Mouse (Mus musculus) frontal cortex, postnatal 10 days (tissue): ENCODE measurements around the gene Gm4788.
"Not testable (repeated sequence)": the region's sequence is repeated elsewhere in the genome, so short reads cannot be mapped to it uniquely, and the experiment has no call there.

ENCODE experiments used
- DNase-seq, 2 experiments: peaks; one replicate each; pipeline ENCODE4 v3.0.0; 2022; ENCODE audit warnings: low spot score in 2 of 2, mixed read lengths in 1 of 2

The Gm4788 gene

DNA sequence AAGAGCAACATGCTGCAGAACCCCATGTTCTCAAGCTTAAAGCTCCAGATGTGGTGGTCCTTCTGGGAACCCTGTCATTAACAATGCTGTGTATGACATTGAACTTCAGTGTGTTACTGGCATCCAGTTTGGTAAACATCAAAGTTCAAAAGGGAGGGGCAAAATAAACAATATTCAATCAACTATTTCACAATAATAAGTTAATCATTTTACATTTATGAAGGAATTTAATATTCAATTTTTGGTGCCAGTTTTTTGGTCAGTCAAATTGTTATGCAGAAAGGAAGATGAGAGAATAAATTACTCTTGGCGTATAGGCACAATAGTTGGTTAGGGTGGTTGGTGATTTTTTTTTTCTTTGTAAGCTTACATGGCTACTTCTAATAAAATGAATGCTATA is at the start of gene Gm4788:
Gm4788 (minus strand) TSS at position 101 of the 400 bp plus-strand sequence.
- DNase-seq = no peak

DNA sequence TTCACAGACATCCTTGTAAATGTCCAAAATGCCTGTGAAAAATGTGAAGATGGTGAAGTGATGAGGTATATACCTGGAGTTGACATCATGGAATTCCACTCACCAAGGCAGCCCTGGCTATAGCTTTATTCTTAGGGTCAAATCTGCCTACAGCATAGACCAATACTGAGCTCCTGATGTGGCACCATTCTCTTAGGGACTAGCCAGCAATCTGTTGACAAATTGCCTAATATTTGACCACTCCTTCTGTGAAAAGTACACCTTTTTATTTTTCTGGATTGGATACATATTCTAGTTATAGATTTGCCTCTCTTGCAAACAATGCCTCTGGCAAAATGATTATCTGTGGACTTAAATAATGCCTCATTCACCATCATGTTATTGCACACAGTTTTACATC is 27.6 kb upstream of the Gm4788 start:
- no peak for DNase-seq

DNA sequence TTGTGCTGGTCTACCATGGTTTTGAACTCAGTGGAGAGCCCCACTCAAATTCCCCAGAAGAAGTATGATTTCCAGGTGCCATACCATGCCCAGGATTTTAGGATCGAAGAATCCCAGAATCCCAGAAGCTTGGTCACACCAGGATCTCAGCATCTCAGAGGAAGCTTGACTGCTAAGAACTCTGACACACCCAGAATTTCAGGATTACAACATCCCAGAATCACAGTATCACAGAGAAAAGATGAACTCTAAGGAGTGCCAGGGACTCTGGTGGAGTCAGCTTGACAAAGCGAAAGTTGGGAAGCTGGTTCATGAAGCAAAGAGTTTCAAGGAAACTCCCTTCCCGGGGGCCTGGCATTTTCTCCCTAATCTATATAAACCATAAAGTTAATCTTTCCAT is 11.1 kb downstream of the Gm4788 start:
- not testable (repeated sequence) for DNase-seq

DNA sequence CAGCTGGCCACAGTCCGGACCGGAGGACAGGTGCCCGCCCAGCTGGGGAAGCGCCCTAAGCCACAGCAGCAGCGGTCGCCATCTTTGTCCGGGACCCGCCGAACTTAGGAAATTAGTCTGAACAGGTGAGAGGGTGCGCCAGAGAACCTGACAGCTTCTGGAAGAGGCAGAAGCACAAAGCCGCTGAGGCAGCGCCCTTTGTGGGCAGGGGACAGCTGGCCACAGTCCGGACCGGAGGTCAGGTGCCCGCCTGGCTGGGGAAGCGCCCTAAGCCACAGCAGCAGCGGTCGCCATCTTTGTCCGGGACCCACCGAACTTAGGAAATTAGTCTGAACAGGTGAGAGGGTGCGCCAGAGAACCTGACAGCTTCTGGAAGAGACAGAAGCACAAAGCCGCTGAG is 64.4 kb downstream of the Gm4788 start:
- DNase-seq = not testable (repeated sequence)

DNA sequence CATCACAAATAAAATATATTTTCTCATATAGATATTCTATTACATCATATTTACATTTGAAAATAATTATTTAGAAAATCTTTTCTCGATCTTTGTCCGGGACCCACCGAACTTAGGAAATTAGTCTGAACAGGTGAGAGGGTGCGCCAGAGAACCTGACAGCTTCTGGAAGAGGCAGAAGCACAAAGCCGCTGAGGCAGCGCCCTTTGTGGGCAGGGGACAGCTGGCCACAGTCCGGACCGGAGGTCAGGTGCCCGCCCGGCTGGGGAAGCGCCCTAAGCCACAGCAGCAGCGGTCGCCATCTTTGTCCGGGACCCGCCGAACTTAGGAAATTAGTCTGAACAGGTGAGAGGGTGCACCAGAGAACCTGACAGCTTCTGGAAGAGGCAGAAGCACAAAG is 64.8 kb downstream of the Gm4788 start:
- not testable (repeated sequence) for DNase-seq

DNA sequence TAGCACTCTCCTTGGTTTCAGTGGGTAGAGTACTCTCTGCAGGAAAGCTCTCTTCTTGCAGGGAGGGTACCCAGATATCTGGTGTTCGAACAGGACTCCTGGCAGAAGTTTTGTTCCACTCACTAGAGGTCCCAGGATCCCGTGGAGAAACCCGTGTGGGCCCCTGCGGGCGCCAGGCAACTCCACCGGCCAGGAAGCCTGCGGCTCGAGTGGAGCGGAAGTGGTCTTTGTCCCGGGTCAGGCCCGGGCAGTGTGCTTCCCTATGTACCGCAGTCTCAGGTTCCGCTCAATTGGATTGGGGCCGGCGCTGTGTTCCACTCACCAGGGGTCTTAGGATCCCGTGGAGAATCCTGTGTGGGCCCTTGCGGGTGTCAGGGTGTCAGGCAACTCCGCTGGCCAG is 131.1 kb downstream of the Gm4788 start:
- DNase-seq = not testable (repeated sequence)
